Mouse (Mus musculus) stomach, postnatal 0 days (tissue): ENCODE results near the gene Pwwp2b.

Experiments used
- CTCF ChIP-seq: IDR thresholded peaks from 2 replicates; pipeline ENCODE4 v1.5.1; 2016; ENCODE audit warnings: antibody characterized with exemption, low read depth, mild to moderate bottlenecking, moderate library complexity
- EP300 ChIP-seq: optimal IDR thresholded peaks from 2 replicates; pipeline ENCODE3; 2016; ENCODE audit warnings: antibody characterized with exemption

DNA sequence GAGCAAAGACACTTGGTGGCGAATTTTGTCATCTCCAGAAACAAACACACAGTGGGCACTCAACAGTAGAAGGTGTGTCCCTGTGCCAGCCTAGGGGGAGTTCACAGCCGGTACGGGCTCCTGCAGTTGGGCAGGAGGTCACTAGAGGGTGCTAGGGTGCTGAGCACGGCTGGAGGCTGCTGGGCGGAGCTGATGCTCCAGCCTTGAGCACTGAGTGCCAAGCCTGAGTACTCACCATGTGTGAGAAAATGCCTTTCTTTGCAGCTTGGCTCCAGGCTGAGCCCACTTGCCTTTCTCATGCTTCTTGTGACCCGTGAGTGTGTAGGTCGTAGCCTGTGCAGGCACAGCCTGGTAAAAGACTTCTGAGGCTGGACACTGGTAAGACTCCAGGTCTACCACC is 14.6 kb upstream of the Pwwp2b start:
- no peak for TF ChIP-seq EP300
- peak; percentile 98 for TF ChIP-seq CTCF
